Mouse (Mus musculus) right cerebral cortex, postnatal 25 days (tissue): Measurements from ENCODE around the gene Ndc1.
"Not testable (repeated sequence)": the region's sequence is repeated elsewhere in the genome, so short reads cannot be mapped to it uniquely, and the experiment has no call there.

Experiments
- DNase-seq: peaks from one replicate; pipeline ENCODE4 v3.0.0; 2022

Ndc1 gene

DNA sequence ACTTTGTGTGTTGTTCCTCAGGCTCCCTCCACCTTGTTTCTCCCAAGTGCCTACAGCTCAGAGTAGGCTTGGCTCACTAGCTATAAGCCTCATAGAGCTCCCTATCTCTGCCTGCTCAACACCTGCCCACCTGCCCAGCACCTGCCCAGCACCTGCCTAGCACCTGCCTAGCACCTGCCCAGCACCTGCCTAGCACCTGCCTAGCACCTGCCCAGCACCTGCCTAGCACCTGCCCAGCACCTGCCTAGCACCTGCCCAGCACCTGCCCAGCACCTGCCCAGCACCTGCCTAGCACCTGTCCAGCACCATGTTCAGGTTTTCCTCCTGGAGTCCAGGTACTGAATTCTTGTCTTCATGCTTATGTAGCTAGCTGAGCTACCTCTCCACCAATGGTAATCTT, 1.2 kb upstream of the Ndc1 start:
- not testable (repeated sequence) for DNase-seq

DNA sequence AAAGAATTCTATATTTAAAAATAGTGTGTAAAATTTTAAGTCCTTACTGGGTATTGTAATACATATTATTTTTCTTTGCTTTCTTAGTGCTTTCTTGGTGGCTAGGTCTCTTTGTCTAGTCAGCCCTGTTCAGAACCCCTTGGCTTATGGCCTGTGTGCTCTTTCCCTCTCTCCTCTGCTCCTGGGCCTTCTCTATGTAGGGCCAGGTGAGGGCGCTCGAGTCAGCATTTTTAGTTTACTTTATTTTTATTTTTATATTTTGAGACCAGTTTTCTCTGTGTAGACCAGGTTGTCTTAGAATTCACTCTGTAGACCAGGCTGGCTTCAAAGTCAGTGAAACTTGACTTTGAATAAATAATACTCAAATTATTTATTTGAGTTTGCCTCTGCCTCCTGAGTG, 4.7 kb downstream of the Ndc1 start:
- no peak for DNase-seq

DNA sequence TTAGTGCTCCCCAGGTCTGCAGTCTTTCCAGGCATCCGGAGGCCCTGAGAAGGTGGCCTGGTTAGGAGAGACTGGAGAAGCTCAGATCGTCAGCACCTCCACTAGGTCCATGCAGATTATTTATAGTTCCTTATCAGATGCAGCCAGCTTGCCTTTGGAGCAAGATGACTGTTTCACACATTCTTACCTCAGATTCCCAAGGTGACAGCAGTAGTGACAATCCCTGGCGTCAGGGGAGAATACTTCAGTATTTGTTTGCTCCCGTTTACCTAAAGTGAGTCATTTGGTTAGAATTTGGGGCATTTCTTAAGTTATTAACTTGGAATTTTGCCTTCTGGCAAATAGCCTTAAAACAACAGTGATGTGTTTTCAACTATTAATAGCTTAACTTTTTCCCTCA, 7.1 kb downstream of the Ndc1 start:
- no peak for DNase-seq

DNA sequence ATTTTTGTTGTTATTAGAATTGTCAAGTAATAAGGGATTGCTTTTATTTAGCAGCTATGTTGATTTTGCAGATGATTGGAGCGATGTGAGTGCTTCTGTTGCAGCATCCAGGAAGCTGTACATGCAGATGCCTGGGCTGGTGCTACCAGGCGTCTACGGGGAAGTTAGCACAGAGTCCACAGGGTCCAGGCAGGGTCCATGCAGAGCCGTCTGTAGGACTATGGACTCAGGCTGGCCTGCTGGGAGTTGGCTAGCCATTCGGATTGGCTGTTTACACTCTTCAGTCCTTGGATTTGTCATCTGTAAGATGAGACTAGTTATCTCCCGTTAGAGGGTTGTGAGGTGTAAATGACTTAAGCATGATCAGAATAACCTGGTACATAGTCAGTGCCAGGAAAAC, 11.4 kb downstream of the Ndc1 start:
- DNase-seq, result no peak

DNA sequence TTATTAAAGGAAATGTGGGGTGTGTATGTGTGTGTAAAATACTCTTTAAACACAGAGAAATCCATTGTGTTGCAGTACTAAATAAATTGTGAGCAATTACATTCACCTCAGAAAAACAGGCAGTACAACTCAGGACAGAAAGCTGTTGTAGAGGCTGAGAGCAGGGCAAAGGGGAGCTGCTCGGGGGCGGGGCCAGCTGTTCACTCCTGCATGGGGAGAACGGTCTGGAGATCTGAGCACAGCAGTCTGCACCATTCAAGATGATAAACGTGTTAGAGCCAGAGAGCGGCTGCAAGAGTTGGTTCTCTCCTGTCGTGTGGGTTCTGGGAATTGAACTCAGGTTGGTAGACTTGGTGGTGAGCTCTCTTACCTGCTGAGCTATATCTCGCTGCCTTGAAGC, 13.3 kb downstream of the Ndc1 start:
- DNase-seq, result no peak

DNA sequence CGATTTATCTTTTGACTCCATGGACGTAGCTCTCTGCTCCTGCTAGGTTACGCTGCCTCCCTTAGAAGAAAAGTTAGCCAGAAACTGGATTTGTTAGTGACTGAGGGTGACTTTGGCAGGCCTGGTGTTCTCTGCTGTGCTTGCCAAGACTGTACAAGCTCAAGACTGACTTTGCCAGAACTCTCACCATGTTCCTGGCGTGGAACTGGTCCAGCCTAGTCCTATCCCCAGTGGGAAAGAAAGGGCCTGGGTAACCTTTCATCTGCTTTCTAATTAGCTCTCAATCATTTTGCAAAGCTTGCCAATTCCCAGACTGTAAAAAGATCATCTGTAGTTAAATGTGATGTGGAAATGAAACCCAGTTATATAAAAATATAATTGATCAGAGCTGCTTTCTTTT, 19.5 kb downstream of the Ndc1 start:
- no peak for DNase-seq

DNA sequence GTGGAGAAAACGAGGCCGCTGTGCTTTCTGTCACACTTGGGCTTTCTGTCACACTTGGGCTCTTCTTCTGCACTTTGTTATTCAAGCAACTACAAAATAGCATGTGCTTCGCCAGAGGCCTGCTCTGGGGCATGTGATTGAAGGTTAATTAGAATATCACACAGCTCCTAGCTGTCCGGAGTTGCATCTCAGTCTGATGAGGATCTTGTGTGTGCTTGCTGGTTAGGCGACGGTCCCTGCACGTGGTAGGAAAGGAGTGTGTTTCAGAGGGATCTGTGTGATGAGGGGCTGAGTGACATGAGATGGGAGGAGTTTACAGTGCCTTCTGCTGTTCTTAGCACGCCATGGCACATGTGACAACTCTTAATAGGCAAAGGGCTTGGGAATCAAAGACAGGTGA, 19.9 kb downstream of the Ndc1 start:
- no peak for DNase-seq

DNA sequence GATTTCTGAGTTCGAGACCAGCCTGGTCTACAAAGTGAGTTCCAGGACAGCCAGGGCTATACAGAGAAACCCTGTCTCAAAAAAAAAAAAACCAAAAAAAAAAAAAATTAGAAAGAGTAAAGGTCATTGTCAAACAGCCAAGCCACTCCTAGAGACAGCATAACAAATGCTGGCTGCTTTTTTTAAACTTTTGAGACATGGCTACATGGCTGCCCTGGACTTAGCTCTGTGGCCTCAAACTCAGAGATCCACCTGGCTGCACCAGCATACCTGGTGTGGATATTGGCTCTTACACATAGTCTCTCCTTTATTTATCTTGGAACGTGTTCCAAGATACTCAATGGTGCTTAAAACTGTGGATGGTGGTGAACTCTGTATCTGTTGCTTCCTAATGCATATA, 20.7 kb downstream of the Ndc1 start:
- DNase-seq, result no peak

DNA sequence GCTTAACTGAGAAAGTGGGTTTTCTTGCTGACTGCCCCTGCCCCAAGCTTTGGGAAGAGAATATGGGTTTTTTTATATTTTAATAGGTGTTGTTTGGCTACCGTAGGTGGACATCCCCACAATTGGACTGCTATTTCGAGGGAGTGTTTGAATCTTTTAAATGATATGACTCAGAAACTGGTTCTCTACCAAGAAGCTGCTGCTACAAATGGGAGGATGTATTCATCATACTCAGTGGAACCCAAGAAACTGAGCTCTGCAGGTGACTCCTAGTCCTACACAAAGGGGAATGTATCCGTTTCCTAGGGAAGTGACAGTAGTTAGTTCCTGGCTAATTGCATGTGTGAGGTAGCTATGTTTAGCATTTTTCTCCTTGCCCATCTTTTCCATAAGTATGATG, 21.8 kb downstream of the Ndc1 start:
- no peak for DNase-seq

DNA sequence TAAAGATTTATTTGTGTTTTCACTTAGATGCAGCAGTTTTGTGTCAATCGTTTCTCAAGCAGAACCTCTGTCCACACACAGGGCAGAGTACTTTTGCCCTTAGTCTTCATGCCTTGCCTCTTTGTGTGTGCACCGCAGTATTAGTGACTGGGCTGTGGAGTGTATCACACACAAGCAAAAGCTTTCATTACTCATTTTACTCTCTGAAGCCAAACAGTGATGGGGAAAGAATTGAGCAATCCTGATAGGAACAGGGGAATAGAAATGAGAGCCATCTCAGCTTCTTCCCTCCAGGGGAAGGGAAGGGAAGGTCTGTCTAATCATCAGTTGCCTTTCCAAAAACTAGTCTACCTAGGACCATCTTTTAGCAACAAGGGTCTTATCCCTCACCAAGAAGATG, 26.2 kb downstream of the Ndc1 start:
- DNase-seq, result no peak

DNA sequence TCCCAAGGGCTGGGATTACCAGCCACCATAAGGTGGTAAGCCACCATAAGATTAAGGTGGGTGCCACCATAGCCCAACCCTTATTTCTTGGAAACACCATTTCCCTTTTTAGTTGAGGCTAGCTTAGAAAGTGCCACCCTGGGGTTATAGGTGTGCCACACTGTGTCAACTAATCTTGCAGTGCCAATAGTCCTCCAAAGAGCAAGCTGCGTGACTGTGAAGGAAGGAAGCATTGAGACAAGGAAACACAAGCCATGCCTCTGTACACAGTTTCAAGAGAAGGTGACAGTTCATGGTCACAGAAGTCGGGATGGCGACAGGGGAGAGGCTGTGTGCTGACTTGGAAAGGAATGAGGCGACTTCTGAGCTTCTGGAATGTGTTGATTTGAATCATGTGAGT, 52.6 kb downstream of the Ndc1 start:
- no peak for DNase-seq

DNA sequence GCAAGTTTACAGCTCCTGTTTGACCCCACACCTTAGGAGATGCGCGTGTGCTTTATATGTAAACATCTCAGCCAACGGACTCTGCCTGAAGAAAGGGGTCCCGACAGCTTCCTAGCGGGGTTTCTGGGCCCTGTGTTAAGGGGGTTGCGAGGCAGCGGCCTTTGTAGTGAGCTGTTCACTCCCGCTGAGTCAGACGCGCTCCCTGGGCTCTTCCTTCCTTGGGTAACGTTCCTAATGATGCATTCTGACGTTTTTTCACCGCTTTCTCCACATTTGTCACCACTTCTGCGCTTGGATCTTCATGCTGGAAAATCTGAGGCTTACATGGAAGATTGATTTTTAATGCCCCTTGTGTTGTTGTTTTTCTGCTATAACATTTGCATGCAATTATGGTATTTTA, 54.1 kb downstream of the Ndc1 start:
- DNase-seq, result no peak

DNA sequence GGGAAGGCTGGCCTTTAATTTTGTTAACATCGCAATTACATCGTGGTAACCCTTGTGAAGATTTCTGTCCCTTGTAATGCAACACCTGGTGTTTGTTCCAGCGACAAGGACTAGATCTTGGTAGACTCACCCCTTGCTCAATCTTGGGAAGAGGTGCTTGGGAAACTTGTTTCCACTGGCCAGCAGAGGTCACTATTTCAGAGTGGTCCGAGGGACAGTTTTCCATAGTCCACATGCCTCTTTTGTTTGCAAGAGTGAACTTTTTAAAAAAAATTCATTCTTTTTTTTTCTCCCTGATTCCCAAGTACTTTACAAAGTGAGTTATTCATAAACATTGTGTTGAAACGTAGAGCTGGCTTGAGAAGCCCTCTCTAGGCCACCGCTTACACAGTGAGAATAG, 54.6 kb downstream of the Ndc1 start:
- DNase-seq, result no peak

DNA sequence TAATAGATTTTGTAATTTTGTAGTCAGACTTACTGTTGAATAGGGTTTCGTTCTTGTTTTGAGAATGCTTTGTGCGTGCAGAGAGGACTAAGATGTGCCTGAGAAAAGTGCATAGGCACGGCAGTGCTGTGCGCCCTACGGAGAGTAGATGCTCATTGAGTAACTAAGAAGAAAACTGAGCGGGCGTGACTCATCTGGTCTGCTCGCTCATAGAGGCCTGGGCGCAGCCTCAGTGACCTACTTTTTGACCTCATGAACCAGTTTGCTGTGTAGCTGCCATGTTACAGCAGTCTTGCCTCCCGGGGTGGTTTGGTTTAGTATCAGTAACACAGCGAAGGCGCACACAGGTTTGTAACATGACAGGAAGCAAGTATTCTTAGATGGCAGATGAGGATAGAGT, 58.0 kb downstream of the Ndc1 start:
- DNase-seq, result no peak

DNA sequence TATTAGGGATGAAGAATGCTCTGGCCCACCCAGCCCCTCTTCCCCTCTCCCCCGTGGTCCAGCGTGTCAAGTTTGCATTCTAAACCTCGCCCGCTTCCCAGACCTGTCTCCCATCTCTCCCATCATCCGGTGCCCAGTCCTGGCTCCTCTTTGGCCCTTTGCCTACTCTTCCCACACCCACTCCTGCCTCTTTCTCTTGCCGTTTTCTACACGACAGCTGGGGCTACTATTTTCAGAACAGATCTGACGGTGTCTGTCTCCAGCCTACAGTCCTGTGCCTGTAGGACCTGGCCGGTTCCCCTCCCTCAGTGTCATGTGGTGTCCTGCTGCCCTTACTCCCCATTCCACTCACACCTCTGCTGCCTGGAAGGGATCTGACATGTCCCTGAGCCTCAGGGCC, 59.0 kb downstream of the Ndc1 start:
- peak; percentile 22 for DNase-seq

DNA sequence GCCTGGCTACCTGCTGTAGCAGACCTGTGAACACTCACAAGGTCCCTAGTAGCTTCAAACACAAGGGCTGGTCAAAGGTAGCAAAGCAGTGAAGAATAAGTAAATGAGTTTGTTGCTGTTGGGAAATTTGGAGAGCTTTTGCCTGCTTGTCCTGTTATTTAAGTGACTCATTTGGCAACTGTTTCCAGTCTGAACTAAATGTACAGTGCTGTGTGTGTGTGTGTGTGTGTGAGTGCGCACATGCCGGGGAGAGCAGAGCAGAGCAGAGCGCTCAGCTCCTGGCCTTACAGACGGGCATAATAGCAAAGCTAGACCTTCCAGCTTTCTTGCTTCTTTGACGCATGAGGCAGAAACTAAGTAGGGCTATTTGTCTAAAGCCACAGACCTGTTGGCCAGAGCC, 65.1 kb downstream of the Ndc1 start:
- no peak for DNase-seq

DNA sequence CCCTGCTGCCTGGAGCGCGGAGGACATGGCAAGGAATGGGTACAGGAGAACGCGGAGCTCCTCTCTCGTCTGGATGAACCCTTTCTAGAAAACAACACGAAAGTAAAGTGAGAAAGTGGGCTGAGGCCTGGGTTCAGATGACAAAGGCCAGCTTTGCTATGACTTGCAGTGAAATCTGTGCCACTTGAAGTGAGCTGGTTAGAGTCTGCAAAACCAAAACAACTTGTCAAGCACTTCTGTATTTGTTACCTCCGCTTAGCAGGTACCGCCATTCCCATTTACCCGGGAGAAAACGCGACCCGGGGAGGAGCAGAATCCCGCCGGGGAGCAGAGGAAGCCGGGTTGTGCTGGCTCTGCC, 66.4 kb downstream of the Ndc1 start:
- DNase-seq, result no peak

DNA sequence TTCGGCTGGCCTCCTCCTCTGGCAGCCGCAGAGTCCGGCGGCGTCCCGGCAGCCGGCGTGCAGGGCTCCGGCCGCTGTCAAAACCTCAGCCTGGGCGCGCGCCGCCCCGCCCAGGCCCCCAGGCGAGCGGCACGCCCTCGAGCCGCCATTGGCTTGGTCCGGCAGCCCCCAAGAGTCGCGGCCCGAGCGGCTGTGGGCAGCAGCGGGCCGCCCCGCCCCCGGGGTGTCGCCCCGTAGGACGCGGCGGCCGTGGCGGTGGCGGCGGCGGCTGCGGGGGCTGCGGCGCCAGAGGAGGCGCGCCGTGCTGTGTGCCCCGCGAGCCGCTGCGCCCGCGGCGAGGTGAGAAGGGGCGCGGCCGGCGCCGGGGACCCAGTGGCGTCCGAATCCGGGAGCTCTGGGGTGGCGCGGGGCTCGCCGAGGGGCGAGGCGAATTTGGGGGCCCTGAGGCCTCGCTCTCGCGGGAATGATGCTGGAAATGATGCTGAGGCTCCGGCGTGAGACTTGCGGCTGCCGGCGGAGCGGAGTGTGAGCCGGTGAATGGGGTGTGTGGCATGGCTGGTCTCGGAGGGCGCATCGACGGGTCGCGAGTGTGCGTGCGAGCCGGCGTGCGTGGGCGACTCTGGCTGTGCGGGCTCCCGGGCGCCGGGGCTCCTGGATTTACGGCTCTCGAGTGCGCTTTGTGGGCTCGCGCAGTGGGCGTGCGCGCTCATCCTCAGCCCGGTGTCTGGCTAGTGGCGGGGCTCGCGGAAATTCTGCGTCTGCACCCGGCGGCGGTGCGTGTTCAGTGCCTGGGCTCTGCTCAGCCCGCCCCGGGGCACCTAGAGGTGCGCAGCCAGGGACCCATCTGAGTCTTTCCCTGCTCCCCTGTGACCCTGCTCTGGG, 67.0 kb downstream of the Ndc1 start, which contains the start of gene Glis1:
Gene Glis1, plus strand, starts transcription at position 236 of the 882 bp plus-strand sequence.
- DNase-seq, result peak; percentile 69

DNA sequence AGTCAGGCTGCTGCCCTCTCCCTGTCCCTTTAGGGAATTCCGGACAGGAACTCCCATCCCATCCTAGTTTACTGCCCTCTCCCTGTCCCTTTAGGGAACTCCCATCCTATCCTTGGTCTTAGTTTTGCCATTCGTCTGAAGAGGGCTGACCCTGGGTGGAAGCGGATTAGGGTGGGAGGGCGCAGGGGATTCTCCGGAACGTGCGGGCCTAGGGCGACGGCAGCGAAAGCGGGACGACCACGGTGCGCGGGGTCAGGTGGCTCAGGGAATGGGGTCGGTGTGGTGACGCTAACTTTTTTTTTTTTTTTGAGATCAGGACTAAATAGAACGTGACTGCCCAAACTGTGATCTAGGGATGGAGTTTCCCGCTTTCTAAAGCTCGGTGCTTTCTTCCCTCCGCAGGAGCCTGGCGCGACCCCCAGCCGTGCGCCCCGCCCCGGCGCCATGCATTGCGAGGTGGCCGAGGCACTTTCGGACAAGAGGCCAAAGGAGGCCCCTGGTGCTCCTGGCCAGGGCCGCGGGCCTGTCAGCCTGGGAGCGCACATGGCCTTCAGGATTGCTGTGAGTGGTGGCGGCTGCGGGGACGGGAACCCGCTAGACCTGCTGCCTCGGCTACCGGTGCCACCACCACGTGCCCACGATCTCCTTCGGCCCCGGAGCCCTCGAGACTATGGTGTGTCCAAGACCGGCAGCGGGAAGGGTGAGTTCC, 67.8 kb downstream of the Ndc1 start:
- no peak for DNase-seq

DNA sequence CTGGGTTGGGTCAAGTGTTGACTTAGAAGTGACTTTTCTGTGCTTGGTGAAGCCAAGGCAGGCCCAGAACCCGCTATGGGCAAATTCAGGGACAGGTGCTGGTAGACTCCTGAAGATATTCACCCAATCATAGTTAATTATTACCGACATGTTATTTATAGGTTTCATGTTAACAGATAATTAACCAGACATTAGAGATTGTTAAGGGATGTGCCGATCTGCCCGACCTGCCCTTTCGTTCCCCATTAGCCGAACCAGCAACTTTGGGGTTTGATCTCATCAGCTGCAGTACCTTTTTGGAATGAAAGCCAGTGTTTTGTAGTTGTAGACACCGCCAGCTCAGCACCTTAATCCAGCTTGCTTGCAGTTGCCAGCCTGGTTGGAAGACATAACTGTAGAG, 68.9 kb downstream of the Ndc1 start:
- no peak for DNase-seq

DNA sequence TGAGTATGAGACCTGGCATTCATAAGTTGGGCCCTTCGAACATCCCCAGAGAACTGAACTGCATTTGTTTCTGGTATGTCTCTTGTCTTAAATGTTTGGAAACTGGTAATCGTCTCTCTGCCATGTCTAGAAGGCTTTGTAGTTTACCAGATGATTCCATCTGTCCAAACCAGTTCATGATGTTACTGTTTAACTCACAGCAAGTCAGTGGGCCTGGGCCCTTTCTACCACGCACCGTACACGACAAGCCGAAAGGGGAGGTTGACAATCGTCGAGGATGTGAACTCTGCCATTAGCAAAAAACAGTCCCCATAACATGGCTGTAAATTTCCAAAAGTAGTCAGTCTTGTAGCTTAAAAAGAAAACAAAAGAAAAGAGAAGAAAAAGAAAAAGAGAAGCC, 71.2 kb downstream of the Ndc1 start:
- DNase-seq, result no peak

DNA sequence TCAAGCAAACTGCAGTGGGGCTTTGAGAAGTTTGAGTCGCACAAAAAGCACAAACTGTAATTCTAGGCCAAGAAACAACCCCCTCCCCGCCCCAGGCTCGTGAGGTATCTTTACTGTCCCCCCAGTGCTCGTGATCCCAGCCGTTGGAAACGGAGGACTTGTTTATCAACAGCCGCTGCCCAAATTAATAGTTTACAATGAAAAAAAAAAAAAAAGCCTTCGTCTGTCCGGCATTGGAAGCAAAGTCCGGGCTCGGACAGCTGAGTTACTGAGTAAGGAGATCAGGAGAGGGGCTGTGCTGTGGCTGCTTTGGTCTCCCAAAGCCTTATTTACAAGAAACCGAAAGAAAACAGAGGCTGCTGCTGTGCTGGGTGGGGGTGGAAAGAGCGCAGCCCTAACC, 72.7 kb downstream of the Ndc1 start:
- DNase-seq, result no peak

DNA sequence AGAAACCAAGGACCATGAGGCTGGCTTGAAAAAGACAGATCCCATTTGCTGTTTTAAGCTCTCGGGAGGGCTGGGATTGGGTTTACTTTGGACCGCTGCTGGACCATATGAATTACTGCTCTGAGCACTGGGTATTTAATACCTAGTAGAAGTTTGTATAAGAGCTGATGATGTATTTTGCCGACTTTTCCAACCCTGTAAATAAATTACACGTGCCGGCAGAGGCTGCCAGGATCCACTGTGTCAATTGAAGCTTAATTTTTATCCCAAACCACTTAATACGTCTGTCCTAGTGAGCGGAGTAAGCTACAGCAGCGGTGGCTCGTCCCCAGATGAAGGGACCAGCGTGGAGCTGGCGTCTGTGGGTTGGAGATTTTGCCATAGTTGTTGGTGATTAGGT, 74.7 kb downstream of the Ndc1 start:
- DNase-seq, result no peak

DNA sequence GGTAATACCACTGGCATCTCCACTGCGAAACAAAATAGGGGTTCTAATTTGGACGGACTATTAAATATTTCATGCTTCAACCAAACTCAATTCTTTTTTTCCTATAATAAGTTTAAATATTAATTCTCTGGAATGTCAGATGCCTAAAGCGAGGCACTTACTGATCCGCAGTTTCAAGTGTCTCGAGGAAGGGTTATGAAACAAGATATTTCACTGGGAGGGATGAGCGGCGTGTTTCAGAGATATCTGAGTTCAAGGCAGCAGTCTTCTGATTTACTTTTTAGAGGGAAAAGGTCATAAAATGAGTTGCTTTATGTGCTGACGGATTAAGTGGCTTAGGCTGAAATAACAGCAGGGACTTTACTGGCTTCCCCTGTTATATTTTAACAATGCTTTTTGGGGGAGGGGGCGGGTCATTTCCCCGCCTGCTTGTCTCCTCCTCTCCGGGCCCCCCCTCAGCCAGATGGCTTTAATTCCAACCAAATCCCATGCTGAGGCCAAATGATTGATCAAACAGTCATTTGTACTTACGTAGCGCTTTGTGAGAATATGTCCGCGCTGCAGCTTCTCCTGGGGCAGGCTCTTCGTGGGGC, 75.4 kb downstream of the Ndc1 start:
- DNase-seq, result no peak
